16 mouse cellular contexts compared by ENCODE assay signal in the genomic region with DNA sequence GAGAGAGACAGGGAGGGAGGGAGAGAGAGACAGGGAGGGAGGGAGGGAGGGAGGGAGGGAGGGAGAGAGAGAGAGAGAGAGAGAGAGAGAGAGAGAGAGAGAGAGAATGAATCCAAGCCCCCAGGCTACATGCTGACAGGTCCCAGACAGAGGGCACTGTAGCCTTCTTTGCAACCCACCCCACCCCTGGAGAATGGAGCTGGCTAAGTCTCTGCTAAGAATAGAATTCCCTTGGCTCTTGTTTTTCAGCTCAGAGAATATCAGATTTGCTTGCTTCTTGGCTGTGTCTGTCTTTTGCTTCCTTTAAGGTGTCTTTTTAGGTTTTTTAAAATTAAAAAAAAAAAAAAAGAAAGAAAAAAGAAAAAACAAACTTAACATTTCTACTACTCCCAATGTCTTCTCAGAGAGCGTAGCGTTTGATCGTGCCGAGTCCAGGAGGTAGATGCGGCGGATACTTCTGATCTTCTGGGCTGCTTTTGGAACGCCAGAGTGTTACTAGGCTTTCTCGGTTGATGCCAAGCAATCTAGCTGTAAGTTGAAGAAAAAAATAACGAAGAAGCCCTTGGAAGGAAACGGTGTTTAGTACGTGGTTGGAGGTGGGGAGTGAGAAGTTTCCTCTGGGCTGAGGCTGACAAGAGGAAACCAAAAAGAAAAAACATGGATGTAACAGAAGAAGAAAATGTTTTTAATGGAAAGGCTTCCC.
DNase-seq lines count a peak whose midpoint lies in the region; ATAC-seq and TF ChIP-seq lines count a peak whose summit lies in the region.
"Had no signal": no experiment of that assay in that cellular context is flagged by ENCODE, and none has a peak within 500 bp of the region (broad histone marks: within the 10 kb centered on the region; RNA-seq: fewer than 3 reads in every experiment).

No protein-coding gene starts in this region.

- TF ChIP-seq POLR2A in limb, embryonic 14.5 days (IDR thresholded peaks at IDR 0.05; ENCODE audit: borderline replicate concordance, extremely low read depth, insufficient read depth, insufficient read length), result no peak

- peak; percentile 27 for TF ChIP-seq CTCF in stomach, postnatal 0 days (IDR thresholded peaks at IDR 0.05; ENCODE audit: low read depth)

- H3K4me2 ChIP-seq in forebrain, embryonic 16.5 days (ENCODE audit: low read length), result no peak overlapping the region
- H3K4me2 ChIP-seq in heart, embryonic 14.5 days (ENCODE audit: low read length), result no peak overlapping the region
- no peak overlapping the region for H3K4me2 ChIP-seq in heart, embryonic 11.5 days
- no peak overlapping the region for H3K4me2 ChIP-seq in limb, embryonic 14.5 days (replicated peaks; ENCODE audit: low read depth, low read length, severe bottlenecking)
- H3K4me2 ChIP-seq in stomach, postnatal 0 days (replicated peaks; ENCODE audit: low read depth), result no peak overlapping the region
- H3K4me2 ChIP-seq: hindbrain, embryonic 15.5 days; limb, embryonic 13.5 days; liver, embryonic 15.5 days; midbrain, embryonic 13.5 days; neural tube, embryonic 12.5 days had no signal

- H3K4me1 ChIP-seq in forebrain, embryonic 16.5 days (replicated peaks; ENCODE audit: control insufficient read depth, insufficient read depth, low read length), result 0 out of 2 replicates have a peak, but pooled peaks cover 3% of the 10 kb centered on the region
- no peaks in the 10 kb centered on the region for H3K4me1 ChIP-seq in forebrain, embryonic 10.5 days
- H3K4me1 ChIP-seq in heart, embryonic 14.5 days (ENCODE audit: control insufficient read depth in 2 of 2, insufficient read depth in 2 of 2, low read length in 2 of 2), result peaks cover 7 to 8% of the 10 kb centered on the region in 2 experiments
- 0 out of 2 replicates have a peak, but pooled peaks cover 3% of the 10 kb centered on the region for H3K4me1 ChIP-seq in heart, embryonic 11.5 days (ENCODE audit: control insufficient read depth, insufficient read depth, low read length)
- H3K4me1 ChIP-seq in limb, embryonic 14.5 days (ENCODE audit: control insufficient read depth, insufficient read depth, low read length), result no peaks in the 10 kb centered on the region
- H3K4me1 ChIP-seq in limb, embryonic 10.5 days, result no peaks in the 10 kb centered on the region
- H3K4me1 ChIP-seq in stomach, postnatal 0 days (replicated peaks; ENCODE audit: control insufficient read depth, insufficient read depth), result no peaks in the 10 kb centered on the region
- H3K4me1 ChIP-seq: hindbrain, embryonic 15.5 days; limb, embryonic 13.5 days; liver, embryonic 15.5 days; neural tube, embryonic 12.5 days had no signal

- no peaks in the 10 kb centered on the region for H3K36me3 ChIP-seq in forebrain, embryonic 16.5 days (ENCODE audit: control insufficient read depth, insufficient read depth)
- no peaks in the 10 kb centered on the region for H3K36me3 ChIP-seq in forebrain, embryonic 10.5 days (replicated peaks)
- H3K36me3 ChIP-seq in heart, embryonic 14.5 days (ENCODE audit: control insufficient read depth, insufficient read depth, low read length), result no peaks in the 10 kb centered on the region
- H3K36me3 ChIP-seq in heart, embryonic 11.5 days (ENCODE audit: control insufficient read depth, insufficient read depth, low read length), result no peaks in the 10 kb centered on the region
- no peaks in the 10 kb centered on the region for H3K36me3 ChIP-seq in limb, embryonic 14.5 days (ENCODE audit: control insufficient read depth, insufficient read depth, low read length)
- no peaks in the 10 kb centered on the region for H3K36me3 ChIP-seq in limb, embryonic 10.5 days
- no peaks in the 10 kb centered on the region for H3K36me3 ChIP-seq in stomach, postnatal 0 days (ENCODE audit: control insufficient read depth, insufficient read depth, low read length)
- H3K36me3 ChIP-seq: hindbrain, embryonic 15.5 days; limb, embryonic 13.5 days; liver, embryonic 15.5 days; midbrain, embryonic 13.5 days; neural tube, embryonic 12.5 days had no signal

- WGBS in forebrain, embryonic 16.5 days, result 81% methylated on average over 11 of the region's 11 CpGs
- WGBS in forebrain, embryonic 10.5 days, result 92% methylated on average over 11 of the region's 11 CpGs
- 87% methylated on average over 11 of the region's 11 CpGs for WGBS in heart, embryonic 14.5 days
- 81% methylated on average over 11 of the region's 11 CpGs for WGBS in heart, embryonic 11.5 days (ENCODE audit: insufficient replicate concordance)
- 79% methylated on average over 11 of the region's 11 CpGs for WGBS in limb, embryonic 14.5 days
- 93% methylated on average over 11 of the region's 11 CpGs for WGBS in limb, embryonic 10.5 days
- 81% methylated on average over 11 of the region's 11 CpGs for WGBS in stomach, postnatal 0 days

- peak overlapping the region; percentile 12; the same call in 1 of the 2 replicates for H3K27ac ChIP-seq in forebrain, embryonic 16.5 days (ENCODE audit: low read length)
- H3K27ac ChIP-seq in forebrain, embryonic 10.5 days, result no peak overlapping the region
- peak overlapping the region; percentile 67 to 70 for H3K27ac ChIP-seq in heart, embryonic 14.5 days (replicated peaks in 1 of 2; ENCODE audit: control insufficient read depth in 1 of 2, insufficient read depth in 1 of 2, low read depth in 2 of 2, low read length in 2 of 2)
- no peak overlapping the region for H3K27ac ChIP-seq in heart, embryonic 11.5 days (ENCODE audit: low read depth, low read length)
- 0 out of 2 replicates have a peak overlapping the region, but pooled peaks have one; percentile 34 for H3K27ac ChIP-seq in limb, embryonic 14.5 days (replicated peaks; ENCODE audit: low read depth, low read length)
- no peak overlapping the region for H3K27ac ChIP-seq in limb, embryonic 10.5 days
- 0 out of 2 replicates have a peak overlapping the region, but pooled peaks have one; percentile 4 for H3K27ac ChIP-seq in stomach, postnatal 0 days (replicated peaks)
- H3K27ac ChIP-seq: hindbrain, embryonic 15.5 days; limb, embryonic 13.5 days; liver, embryonic 15.5 days; midbrain, embryonic 13.5 days; neural tube, embryonic 12.5 days had no signal

- no peak overlapping the region for H3K4me3 ChIP-seq in forebrain, embryonic 16.5 days (replicated peaks; ENCODE audit: low read length)
- H3K4me3 ChIP-seq in forebrain, embryonic 10.5 days, result no peak overlapping the region
- H3K4me3 ChIP-seq in heart, embryonic 14.5 days (ENCODE audit: control insufficient read depth in 1 of 2, insufficient read depth in 1 of 2, low read depth in 1 of 2, low read length in 2 of 2), result no peak overlapping the region
- no peak overlapping the region for H3K4me3 ChIP-seq in heart, embryonic 11.5 days (ENCODE audit: low read depth, low read length)
- H3K4me3 ChIP-seq in limb, embryonic 14.5 days (replicated peaks; ENCODE audit: low read length), result no peak overlapping the region
- H3K4me3 ChIP-seq in limb, embryonic 10.5 days, result no peak overlapping the region
- no peak overlapping the region for H3K4me3 ChIP-seq in stomach, postnatal 0 days (ENCODE audit: low read depth, low read length)
- H3K4me3 ChIP-seq: hindbrain, embryonic 15.5 days; limb, embryonic 13.5 days; liver, embryonic 15.5 days; midbrain, embryonic 13.5 days; neural tube, embryonic 12.5 days had no signal

- no peak for ATAC-seq in forebrain, embryonic 16.5 days
- ATAC-seq in heart, embryonic 14.5 days (ENCODE audit: insufficient number of reproducible peaks, insufficient read depth, low FRiP score, low read depth), result no peak
- no peak for ATAC-seq in heart, embryonic 11.5 days (replicated peaks; ENCODE audit: insufficient number of reproducible peaks, low FRiP score, low TSS enrichment)
- ATAC-seq in limb, embryonic 14.5 days (ENCODE audit: low FRiP score, low read depth), result no peak
- no peak for ATAC-seq in stomach, postnatal 0 days (ENCODE audit: low FRiP score, low TSS enrichment)
- ATAC-seq: midbrain, embryonic 13.5 days had no signal

- TF ChIP-seq EP300 in stomach, postnatal 0 days (optimal IDR thresholded peaks at IDR 0.05), result no peak

- no peak for DNase-seq in forebrain, embryonic 10.5 days (ENCODE audit: extremely low spot score, low spot score)
- peak; percentile 34 for DNase-seq in limb, embryonic 14.5 days (ENCODE audit: low spot score)
- DNase-seq in limb, embryonic 10.5 days (ENCODE audit: low spot score), result no peak
- DNase-seq in stomach, postnatal 0 days (ENCODE audit: low spot score), result no peak
- DNase-seq in kidney, postnatal 36 days, result no peak
- DNase-seq: right cerebral cortex, adult 18-20 months; thymus, postnatal 14 days had no signal

- no peaks in the 10 kb centered on the region for H3K27me3 ChIP-seq in forebrain, embryonic 16.5 days (replicated peaks; ENCODE audit: control insufficient read depth, insufficient read depth, low read length)
- no peaks in the 10 kb centered on the region for H3K27me3 ChIP-seq in forebrain, embryonic 10.5 days (ENCODE audit: poor library complexity, severe bottlenecking)
- H3K27me3 ChIP-seq in heart, embryonic 14.5 days (ENCODE audit: control insufficient read depth, insufficient read depth, low read length), result no peaks in the 10 kb centered on the region
- no peaks in the 10 kb centered on the region for H3K27me3 ChIP-seq in heart, embryonic 11.5 days (ENCODE audit: control insufficient read depth, insufficient read depth, low read length)
- no peaks in the 10 kb centered on the region for H3K27me3 ChIP-seq in limb, embryonic 14.5 days (ENCODE audit: control insufficient read depth, insufficient read depth, low read length)
- H3K27me3 ChIP-seq in limb, embryonic 10.5 days (ENCODE audit: low read depth, poor library complexity, severe bottlenecking), result no peaks in the 10 kb centered on the region
- H3K27me3 ChIP-seq in stomach, postnatal 0 days (ENCODE audit: control insufficient read depth, insufficient read depth, low read length), result no peaks in the 10 kb centered on the region
- H3K27me3 ChIP-seq: CH12.LX; hindbrain, embryonic 15.5 days; limb, embryonic 13.5 days; liver, embryonic 15.5 days; midbrain, embryonic 13.5 days; neural tube, embryonic 12.5 days had no signal

- H3K9me3 ChIP-seq in forebrain, embryonic 16.5 days (ENCODE audit: control insufficient read depth, low read length), result no peaks in the 10 kb centered on the region
- H3K9me3 ChIP-seq in forebrain, embryonic 10.5 days, result no peaks in the 10 kb centered on the region
- H3K9me3 ChIP-seq in heart, embryonic 14.5 days (ENCODE audit: control insufficient read depth, low read length), result no peaks in the 10 kb centered on the region
- no peaks in the 10 kb centered on the region for H3K9me3 ChIP-seq in heart, embryonic 11.5 days (replicated peaks; ENCODE audit: control insufficient read depth, low read length)
- H3K9me3 ChIP-seq in limb, embryonic 14.5 days (ENCODE audit: control insufficient read depth, low read length), result no peaks in the 10 kb centered on the region
- H3K9me3 ChIP-seq in limb, embryonic 10.5 days (replicated peaks), result no peaks in the 10 kb centered on the region
- H3K9me3 ChIP-seq in stomach, postnatal 0 days (ENCODE audit: control insufficient read depth, low read length), result no peaks in the 10 kb centered on the region
- H3K9me3 ChIP-seq: hindbrain, embryonic 15.5 days; limb, embryonic 13.5 days; liver, embryonic 15.5 days; midbrain, embryonic 13.5 days; neural tube, embryonic 12.5 days had no signal

- H3K9ac ChIP-seq in forebrain, embryonic 16.5 days (replicated peaks; ENCODE audit: low read depth, low read length), result no peak overlapping the region
- no peak overlapping the region for H3K9ac ChIP-seq in heart, embryonic 14.5 days (ENCODE audit: low read length)
- no peak overlapping the region for H3K9ac ChIP-seq in heart, embryonic 11.5 days (ENCODE audit: low read depth, low read length)
- H3K9ac ChIP-seq in limb, embryonic 14.5 days (ENCODE audit: low read depth, low read length, severe bottlenecking), result no peak overlapping the region
- H3K9ac ChIP-seq in stomach, postnatal 0 days (ENCODE audit: low read length), result no peak overlapping the region
- H3K9ac ChIP-seq: hindbrain, embryonic 15.5 days; limb, embryonic 13.5 days; liver, embryonic 15.5 days; midbrain, embryonic 13.5 days; neural tube, embryonic 12.5 days had no signal

Comparison
In these comparisons a context has a peak if more than half of its experiments do, and no peak if none do; other contexts are left out.
1. H3K27ac ChIP-seq: peak in forebrain, embryonic 16.5 days (single experiment), heart, embryonic 14.5 days (2 of 2), limb, embryonic 14.5 days (single experiment) and stomach, postnatal 0 days (single experiment); none in forebrain, embryonic 10.5 days (single experiment), heart, embryonic 11.5 days (single experiment) and limb, embryonic 10.5 days (single experiment).